Mouse (Mus musculus): Measurements from ENCODE around the gene Dlgap4. TPM values are rescaled to one million over a fixed set of nuclear protein-coding genes. Genes with fewer than 3 reads are reported as not detected.
A peak's percentile ranks its signal among the peaks of the same experiment; 100 is the strongest.

Dlgap4 gene
- polyA plus RNA-seq, 1 experiment from 2014 or later = 244 TPM

GRCm38 (mm10) chr2:156773470-156773869 lies 160.0 kb downstream of the Dlgap4 start:
- Histone ChIP-seq H3K4me2 (no peak overlapping the region), H3K4me3 (no peak overlapping the region), H3K36me3 (no peaks in the 10 kb centered on the region), H3K4me1 (replicated peaks) (peaks cover 21% of the 10 kb centered on the region), H3K27ac (replicated peaks) (no peak overlapping the region), H3K27me3 (no peaks in the 10 kb centered on the region), H3K9ac (no peak overlapping the region), H3K9me3 (no peaks in the 10 kb centered on the region)
- ATAC-seq (ENCODE audit: low FRiP score, low read depth) = no peak

GRCm38 (mm10) chr2:156774035-156774737 lies 160.7 kb downstream of the Dlgap4 start:
- Histone ChIP-seq H3K27ac (replicated peaks) (peak overlapping the region; percentile 69; the same call in 1 of the 2 replicates), H3K36me3 (no peaks in the 10 kb centered on the region), H3K9ac (peak overlapping the region; percentile 41), H3K9me3 (no peaks in the 10 kb centered on the region), H3K4me2 (peak overlapping the region; percentile 78), H3K27me3 (no peaks in the 10 kb centered on the region), H3K4me1 (replicated peaks) (peaks cover 21% of the 10 kb centered on the region), H3K4me3 (peak overlapping the region; percentile 35; the same call in 1 of the 2 replicates)
- WGBS = 69% methylated on average over 13 of the region's 13 CpGs
- ATAC-seq (ENCODE audit: low FRiP score, low read depth) = no peak

- under 1% methylated on average over 28 of the region's 28 CpGs for WGBS
- peak within 1 kb of the TSS; percentile 35 for H3K4me3 ChIP-seq
- ATAC-seq (ENCODE audit: low FRiP score, low read depth) = peak; percentile 73
- H3K9me3 ChIP-seq = no peaks in the 10 kb centered on the region
- peaks cover 21% of the 10 kb centered on the region for H3K4me1 ChIP-seq (replicated peaks)
- H3K9ac ChIP-seq = peak within 1 kb of the TSS; percentile 41
- H3K36me3 ChIP-seq = no peaks in the 10 kb centered on the region
- H3K4me2 ChIP-seq = peak within 1 kb of the TSS; percentile 78
- H3K27me3 ChIP-seq = no peaks in the 10 kb centered on the region
- peak within 1 kb of the TSS; percentile 69 for H3K27ac ChIP-seq (replicated peaks)
Measured at GRCm38 (mm10) chr2:156774738-156775454, 161.4 kb downstream of the Dlgap4 start, which contains the start of gene Myl9. TSS of gene Myl9 (plus strand) at chr2:156775420.

DNA sequence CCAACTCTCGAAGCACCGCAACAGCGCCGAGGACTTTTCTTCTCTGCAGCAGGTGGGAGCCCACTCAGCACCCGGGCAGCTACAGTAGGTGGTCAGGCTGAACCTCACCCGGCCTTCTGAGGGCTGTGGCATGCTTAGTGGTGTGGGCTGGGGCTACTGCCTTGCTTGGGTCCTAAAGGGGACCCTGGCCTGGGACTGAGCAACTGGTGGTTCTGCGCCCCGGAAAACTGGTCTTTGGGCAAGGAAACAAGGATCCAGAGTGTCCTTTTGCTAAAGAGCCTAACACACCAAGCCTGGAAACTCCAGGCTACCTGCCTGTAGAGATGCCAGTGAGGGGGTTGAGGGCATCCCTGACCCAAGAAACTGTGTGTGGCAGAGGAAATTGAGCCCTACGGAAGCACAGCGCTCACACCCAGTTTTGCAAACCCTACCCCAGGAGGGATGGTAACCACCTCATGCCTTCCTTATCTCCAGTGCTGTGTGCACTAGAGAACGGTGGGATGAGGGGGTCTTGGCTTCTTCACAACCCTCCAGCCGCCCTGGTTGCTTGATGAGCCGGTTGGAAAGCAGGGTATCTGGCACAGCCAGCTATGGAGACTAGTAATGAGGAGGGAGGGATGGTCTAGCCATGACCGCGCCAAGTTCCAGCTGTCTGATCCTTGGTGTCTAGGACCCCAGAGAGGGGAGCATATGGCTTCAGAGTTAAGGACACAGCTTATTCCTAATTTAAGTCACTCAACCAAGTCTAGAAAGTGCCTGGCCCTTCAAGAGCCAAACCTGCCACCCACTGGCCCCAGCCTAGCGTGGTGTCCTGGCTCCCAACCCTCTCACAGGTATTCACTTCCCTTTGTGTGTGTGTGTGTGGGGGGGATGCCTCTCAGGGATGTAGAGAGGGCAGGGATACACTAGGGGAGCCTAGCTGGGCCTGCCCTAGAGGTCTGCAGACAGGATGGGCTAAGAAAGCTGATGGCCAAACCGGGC lies 162.2 kb downstream of the Dlgap4 start:
- H3K4me2 ChIP-seq = peak overlapping the region; percentile 78
- 31% methylated on average over 17 of the region's 17 CpGs for WGBS
- no peaks in the 10 kb centered on the region for H3K9me3 ChIP-seq
- peaks cover 21% of the 10 kb centered on the region for H3K4me1 ChIP-seq (replicated peaks)
- no peaks in the 10 kb centered on the region for H3K27me3 ChIP-seq
- H3K4me3 ChIP-seq = peak overlapping the region; percentile 35
- H3K27ac ChIP-seq (replicated peaks) = no peak overlapping the region
- ATAC-seq (ENCODE audit: low FRiP score, low read depth) = peak; percentile 15; the same call in 1 of the 2 replicates
- peak overlapping the region; percentile 41 for H3K9ac ChIP-seq
- no peaks in the 10 kb centered on the region for H3K36me3 ChIP-seq

- H3K4me3 ChIP-seq = no peak overlapping the region
- H3K27ac ChIP-seq (replicated peaks) = no peak overlapping the region
- H3K4me1 ChIP-seq (replicated peaks) = peaks cover 21% of the 10 kb centered on the region
- no peak overlapping the region for H3K4me2 ChIP-seq
- no peak for ATAC-seq (ENCODE audit: low FRiP score, low read depth)
- H3K36me3 ChIP-seq = no peaks in the 10 kb centered on the region
- WGBS = 93% methylated on average over 2 of the region's 2 CpGs
- no peaks in the 10 kb centered on the region for H3K9me3 ChIP-seq
- H3K9ac ChIP-seq = no peak overlapping the region
- no peaks in the 10 kb centered on the region for H3K27me3 ChIP-seq
Measured at GRCm38 (mm10) chr2:156776907-156777306, 163.4 kb downstream of the Dlgap4 start.

GRCm38 (mm10) chr2:156777326-156778004 lies 164.0 kb downstream of the Dlgap4 start:
- Histone ChIP-seq H3K27me3 (no peaks in the 10 kb centered on the region), H3K4me2 (no peak overlapping the region), H3K4me3 (no peak overlapping the region), H3K4me1 (replicated peaks) (peaks cover 21% of the 10 kb centered on the region), H3K36me3 (no peaks in the 10 kb centered on the region), H3K9me3 (no peaks in the 10 kb centered on the region), H3K27ac (replicated peaks) (no peak overlapping the region), H3K9ac (no peak overlapping the region)
- 60% methylated on average over 7 of the region's 7 CpGs for WGBS
- no peak for ATAC-seq (ENCODE audit: low FRiP score, low read depth)

DNA sequence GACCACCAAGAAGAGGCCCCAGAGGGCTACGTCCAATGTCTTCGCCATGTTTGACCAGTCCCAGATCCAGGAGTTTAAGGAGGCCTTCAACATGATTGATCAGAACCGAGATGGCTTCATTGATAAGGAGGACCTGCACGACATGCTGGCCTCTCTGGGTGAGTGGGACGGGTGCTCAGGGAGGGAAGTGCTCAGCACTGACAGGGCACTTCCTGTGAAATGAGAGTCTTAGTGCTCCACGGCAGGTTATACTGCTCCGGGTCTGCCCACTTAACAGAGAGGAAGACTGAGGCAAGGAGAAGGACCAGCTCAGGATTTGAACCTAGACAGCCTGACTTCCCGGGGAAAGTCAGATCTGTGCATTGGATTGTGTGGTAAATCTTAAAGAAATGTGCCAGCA lies 165.1 kb downstream of the Dlgap4 start:
- Histone ChIP-seq H3K9ac (no peak overlapping the region), H3K27me3 (no peaks in the 10 kb centered on the region), H3K4me3 (no peak overlapping the region), H3K4me1 (replicated peaks) (peaks cover 21% of the 10 kb centered on the region), H3K36me3 (no peaks in the 10 kb centered on the region), H3K9me3 (no peaks in the 10 kb centered on the region), H3K4me2 (no peak overlapping the region), H3K27ac (replicated peaks) (no peak overlapping the region)
- WGBS = 89% methylated on average over 8 of the region's 8 CpGs
- ATAC-seq (ENCODE audit: low FRiP score, low read depth) = no peak

GRCm38 (mm10) chr2:156779036-156779435 lies 165.5 kb downstream of the Dlgap4 start:
- H3K9me3 ChIP-seq = no peaks in the 10 kb centered on the region
- no peaks in the 10 kb centered on the region for H3K27me3 ChIP-seq
- H3K9ac ChIP-seq = no peak overlapping the region
- H3K4me1 ChIP-seq (replicated peaks) = peaks cover 20% of the 10 kb centered on the region
- no peak overlapping the region for H3K27ac ChIP-seq (replicated peaks)
- 80% methylated on average over 5 of the region's 5 CpGs for WGBS
- no peak for ATAC-seq (ENCODE audit: low FRiP score, low read depth)
- no peak overlapping the region for H3K4me3 ChIP-seq
- no peaks in the 10 kb centered on the region for H3K36me3 ChIP-seq
- no peak overlapping the region for H3K4me2 ChIP-seq

DNA sequence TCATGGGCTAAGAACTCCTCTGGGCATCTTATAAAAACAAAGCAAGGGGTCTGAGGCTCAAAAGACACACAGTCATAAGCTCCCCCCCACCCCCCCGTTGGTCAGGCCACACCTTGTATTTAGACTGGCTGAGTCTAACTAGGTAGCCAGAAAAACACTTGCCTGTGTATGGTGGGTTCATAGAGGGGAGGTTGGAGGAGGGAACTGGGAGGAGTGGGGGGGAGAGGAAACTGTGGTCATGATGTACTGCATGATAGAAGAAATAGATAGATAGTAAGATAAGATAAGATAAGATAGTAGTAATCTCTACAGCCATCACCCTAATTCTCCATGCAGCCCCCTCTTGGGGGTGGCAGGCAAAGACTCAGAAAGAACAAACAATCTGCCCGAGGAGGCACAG lies 166.0 kb downstream of the Dlgap4 start:
- no peak overlapping the region for H3K9ac ChIP-seq
- no peak overlapping the region for H3K27ac ChIP-seq (replicated peaks)
- H3K4me1 ChIP-seq (replicated peaks) = peaks cover 16% of the 10 kb centered on the region
- ATAC-seq (ENCODE audit: low FRiP score, low read depth) = no peak
- H3K9me3 ChIP-seq = no peaks in the 10 kb centered on the region
- H3K4me3 ChIP-seq = no peak overlapping the region
- no peaks in the 10 kb centered on the region for H3K27me3 ChIP-seq
- H3K36me3 ChIP-seq = no peaks in the 10 kb centered on the region
- WGBS = 77% methylated on average over 2 of the region's 2 CpGs
- H3K4me2 ChIP-seq = no peak overlapping the region

DNA sequence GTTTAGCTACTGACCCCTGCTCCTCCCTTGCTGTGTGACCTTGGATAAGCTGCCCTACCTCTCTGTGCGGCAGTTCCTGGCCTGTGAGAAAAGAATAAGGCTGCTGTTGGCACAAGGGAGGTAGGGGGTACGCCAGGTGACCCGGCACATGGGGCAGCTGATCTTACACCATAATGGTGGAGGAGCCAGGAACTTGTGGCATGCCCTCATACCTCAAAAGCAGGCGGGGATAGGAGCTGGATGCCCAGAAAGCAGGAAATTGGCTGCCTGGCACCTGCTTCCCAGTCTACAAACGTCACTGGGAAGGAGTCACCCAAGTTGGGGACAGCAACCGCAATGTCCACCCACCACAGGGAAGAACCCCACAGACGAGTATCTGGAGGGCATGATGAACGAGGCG lies 166.6 kb downstream of the Dlgap4 start:
- Histone ChIP-seq H3K9me3 (no peaks in the 10 kb centered on the region), H3K27ac (replicated peaks) (no peak overlapping the region), H3K4me1 (replicated peaks) (peaks cover 9% of the 10 kb centered on the region), H3K9ac (no peak overlapping the region), H3K27me3 (no peaks in the 10 kb centered on the region), H3K4me2 (no peak overlapping the region), H3K36me3 (no peaks in the 10 kb centered on the region), H3K4me3 (no peak overlapping the region)
- WGBS = 70% methylated on average over 9 of the region's 9 CpGs
- no peak for ATAC-seq (ENCODE audit: low FRiP score, low read depth)

DNA sequence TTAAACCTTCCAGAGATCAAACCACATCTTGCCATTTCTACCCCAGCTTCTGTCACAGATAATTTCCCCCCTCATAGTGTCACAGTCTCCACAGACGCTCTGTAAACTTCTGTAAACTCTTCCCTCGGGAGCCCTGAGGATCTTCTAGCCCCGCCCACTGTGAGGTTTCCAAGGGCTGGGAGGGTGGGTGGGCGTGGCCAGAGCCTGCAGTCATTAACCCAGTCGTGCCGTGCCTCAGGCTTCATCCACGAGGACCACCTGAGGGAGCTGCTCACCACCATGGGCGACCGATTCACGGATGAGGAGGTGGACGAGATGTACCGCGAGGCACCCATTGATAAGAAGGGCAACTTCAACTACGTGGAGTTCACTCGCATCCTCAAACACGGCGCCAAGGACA lies 167.2 kb downstream of the Dlgap4 start:
- no peak for ATAC-seq (ENCODE audit: low FRiP score, low read depth)
- no peaks in the 10 kb centered on the region for H3K36me3 ChIP-seq
- WGBS = 16% methylated on average over 17 of the region's 17 CpGs
- H3K9ac ChIP-seq = no peak overlapping the region
- peaks cover 3% of the 10 kb centered on the region for H3K4me1 ChIP-seq (replicated peaks)
- H3K27me3 ChIP-seq = no peaks in the 10 kb centered on the region
- H3K27ac ChIP-seq (replicated peaks) = no peak overlapping the region
- no peaks in the 10 kb centered on the region for H3K9me3 ChIP-seq
- no peak overlapping the region; the same call in 1 of the 2 replicates for H3K4me2 ChIP-seq
- no peak overlapping the region for H3K4me3 ChIP-seq
